Mouse (Mus musculus) MEL (cell line): Measurements from ENCODE around the gene Sept12.

Source experiments
- NELFE ChIP-seq: IDR thresholded peaks from 2 replicates; pipeline ENCODE4 v1.6.1; 2011; ENCODE audit warnings: low read depth, low read length, improper control_type of control experiment
- POLR2AphosphoS2 ChIP-seq: IDR thresholded peaks from 2 replicates; pipeline ENCODE4 v1.6.1; 2011; ENCODE audit warnings: low read length, improper control_type of control experiment
- ZNF384 ChIP-seq: IDR thresholded peaks from 2 replicates; pipeline ENCODE4 v1.6.1; 2012; ENCODE audit warnings: low read depth, mild to moderate bottlenecking, inconsistent platforms, low read length, improper control_type of control experiment

DNA sequence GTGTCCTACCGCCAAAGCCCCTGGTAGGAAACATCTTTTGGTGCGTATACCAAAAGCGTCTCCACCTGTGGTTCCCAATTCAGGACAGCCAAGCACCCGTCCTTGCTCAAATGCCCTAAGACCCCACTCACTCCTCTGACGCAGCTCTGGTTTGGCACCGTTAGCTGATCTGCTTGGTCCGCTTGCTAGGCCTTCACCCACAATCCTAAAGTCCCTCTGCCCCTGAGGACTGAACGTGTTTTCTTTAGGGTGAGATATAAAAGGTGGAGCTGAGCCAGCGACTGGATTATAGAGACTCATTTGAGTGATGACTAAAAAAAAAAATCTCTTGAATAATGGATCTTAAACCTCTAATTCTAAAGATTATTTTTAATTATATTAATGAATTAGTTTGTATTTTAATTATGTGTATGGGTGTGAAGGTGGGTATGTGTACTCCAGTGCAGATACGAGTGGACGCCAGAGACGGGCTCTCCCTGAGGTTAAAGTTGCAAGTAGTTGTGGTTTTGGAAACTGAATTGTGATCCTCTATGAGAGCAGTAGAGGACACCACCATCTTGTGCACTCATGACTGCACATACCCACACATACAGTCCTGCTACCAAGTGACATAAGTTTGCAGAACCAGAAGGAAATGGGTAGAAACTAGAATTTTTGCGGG is 32.8 kb downstream of the Sept12 start:
- no peak for TF ChIP-seq POLR2AphosphoS2
- TF ChIP-seq ZNF384, result no peak
- TF ChIP-seq NELFE, result no peak; the same call in 1 of the 2 replicates
